Mouse (Mus musculus) lung, adult 2 months (tissue): Measurements from ENCODE around the gene Pclo. TPM values are rescaled to one million over a fixed set of nuclear protein-coding genes. Genes with fewer than 3 reads are reported as not detected.
"Not testable (repeated sequence)": the region's sequence is repeated elsewhere in the genome, so short reads cannot be mapped to it uniquely, and the experiment has no call there.

Source experiments
- DNase-seq: peaks from one replicate; pipeline ENCODE4 v3.0.0; 2022
- H3K4me1 ChIP-seq: fragments of 200-500 bp; 2 replicates; pipeline ENCODE4 v1.6.1; 2011; ENCODE audit warnings: low read length; ENCODE audit not compliant: control insufficient read depth, insufficient read depth
- H3K4me3 ChIP-seq: fragments of 200-500 bp; replicated peaks from 2 replicates; pipeline ENCODE3; 2011; ENCODE audit warnings: low read depth, mild to moderate bottlenecking, control low read depth, low read length; ENCODE audit errors: extremely low read depth
- CTCF ChIP-seq: fragments of 200-500 bp; IDR thresholded peaks from 2 replicates; pipeline ENCODE4 v1.5.1; 2011; ENCODE audit warnings: mild to moderate bottlenecking, low read length, control low read depth; ENCODE audit not compliant: insufficient read depth
- POLR2A ChIP-seq: fragments of 200-500 bp; IDR thresholded peaks from 2 replicates; pipeline ENCODE4 v1.6.1; 2011; ENCODE audit warnings: low read depth, mild to moderate bottlenecking, control low read depth, low read length, borderline replicate concordance; ENCODE audit errors: extremely low read depth
- WGBS: fragments of 180-500 bp; shearing (Covaris S2); methylation state at CpG from one replicate; pipeline ENCODE4 v1.1.7; 2018; 5-methylcytosine and 5-hydroxymethylcytosine counted together
- polyA plus RNA-seq: library from polyadenylated mRNA; depleted of rRNA; stranded (reverse); fragments of >200 nt; gene quantifications from 2 replicates; pipeline ENCODE4 v1.2.3, GENCODE M21; 2012

Gene Pclo
- polyA plus RNA-seq, 1 experiment, result 0.52 TPM

DNA sequence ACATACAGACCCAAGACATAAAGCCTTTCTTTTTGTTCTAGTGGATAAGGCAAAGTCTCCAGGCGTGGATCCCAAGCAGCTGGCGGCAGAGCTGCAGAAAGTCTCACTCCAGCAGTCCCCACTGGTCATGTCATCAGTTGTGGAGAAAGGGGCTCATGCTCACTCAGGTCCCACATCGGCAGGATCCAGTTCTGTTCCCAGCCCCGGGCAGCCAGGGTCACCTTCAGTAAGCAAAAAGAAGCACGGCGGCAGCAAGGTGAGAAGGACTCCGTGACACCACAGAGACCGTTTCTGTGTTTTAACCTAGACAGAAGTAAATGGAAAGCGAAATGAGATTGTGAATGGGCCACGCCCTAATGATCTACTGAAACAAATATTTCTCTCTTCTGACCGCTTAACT, 252.0 kb downstream of the Pclo start:
- WGBS, result 79% methylated on average over 11 of the region's 11 CpGs
- no peak for DNase-seq

DNA sequence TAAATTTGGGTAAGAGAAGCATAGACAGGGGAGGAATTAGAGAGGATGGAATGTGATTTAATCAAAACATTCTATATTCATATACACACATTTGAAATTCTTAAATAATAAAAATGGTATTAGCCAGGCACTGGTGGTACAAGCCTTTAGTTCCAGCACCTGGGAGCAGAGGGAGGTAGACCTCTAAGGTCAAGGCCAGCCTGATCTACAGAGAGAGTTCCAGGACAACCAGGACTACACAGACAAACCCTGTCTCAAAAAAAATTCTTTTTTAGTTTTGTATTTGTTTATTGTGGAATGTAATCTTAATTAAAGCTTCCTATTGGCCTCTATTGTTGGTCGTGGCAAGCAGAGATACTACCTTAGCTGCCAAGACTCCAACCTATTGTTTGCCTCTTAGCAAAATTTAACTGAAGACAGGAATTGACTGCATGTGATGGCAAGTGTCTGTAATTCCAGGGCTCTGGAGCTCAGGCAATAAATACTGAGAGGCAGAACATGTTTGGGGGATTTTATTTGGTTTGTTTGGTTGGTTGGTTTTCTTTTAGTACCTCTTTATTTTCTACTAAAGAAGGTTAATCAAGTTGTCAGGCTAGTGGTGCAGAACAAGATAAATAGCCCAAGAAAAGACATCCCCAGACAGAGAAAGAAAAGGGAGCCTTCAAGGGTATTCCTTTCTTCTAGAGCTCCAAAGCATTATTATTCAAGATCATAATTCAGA, 267.8 kb downstream of the Pclo start:
- Histone ChIP-seq H3K4me3 (no peak overlapping the region), H3K4me1 (no peaks in the 10 kb centered on the region)
- WGBS, result 41% methylated on average over 1 of the region's 1 CpGs
- no peak for DNase-seq
- TF ChIP-seq CTCF (no peak), POLR2A (no peak)

More for the DNA sequence above, 252.0 kb downstream of the Pclo start:
- no peak for TF ChIP-seq CTCF
- TF ChIP-seq POLR2A, result no peak
- Histone ChIP-seq H3K4me1 (no peaks in the 10 kb centered on the region), H3K4me3 (no peak overlapping the region)

DNA sequence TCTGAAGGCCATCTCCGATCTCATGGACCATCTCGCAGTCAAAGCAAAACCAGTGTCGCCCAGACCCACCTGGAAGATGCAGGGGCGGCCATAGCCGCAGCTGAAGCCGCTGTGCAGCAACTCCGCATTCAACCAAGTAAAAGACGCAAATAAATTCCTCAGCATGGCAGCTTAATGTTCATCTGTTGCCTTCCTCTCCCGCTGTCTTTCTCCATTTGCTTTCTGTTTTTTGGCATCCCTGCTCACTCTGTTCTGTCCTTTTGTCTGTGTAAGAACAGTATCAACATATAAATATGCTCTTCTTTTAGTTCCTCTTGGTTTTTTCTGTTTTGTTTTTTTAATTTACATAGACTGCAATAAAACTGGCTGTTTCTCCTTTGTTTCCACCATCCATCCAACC, 279.2 kb downstream of the Pclo start:
- WGBS, result 89% methylated on average over 9 of the region's 9 CpGs
- no peak for DNase-seq
- Histone ChIP-seq H3K4me1 (no peaks in the 10 kb centered on the region), H3K4me3 (no peak overlapping the region)
- TF ChIP-seq POLR2A (no peak), CTCF (no peak)

DNA sequence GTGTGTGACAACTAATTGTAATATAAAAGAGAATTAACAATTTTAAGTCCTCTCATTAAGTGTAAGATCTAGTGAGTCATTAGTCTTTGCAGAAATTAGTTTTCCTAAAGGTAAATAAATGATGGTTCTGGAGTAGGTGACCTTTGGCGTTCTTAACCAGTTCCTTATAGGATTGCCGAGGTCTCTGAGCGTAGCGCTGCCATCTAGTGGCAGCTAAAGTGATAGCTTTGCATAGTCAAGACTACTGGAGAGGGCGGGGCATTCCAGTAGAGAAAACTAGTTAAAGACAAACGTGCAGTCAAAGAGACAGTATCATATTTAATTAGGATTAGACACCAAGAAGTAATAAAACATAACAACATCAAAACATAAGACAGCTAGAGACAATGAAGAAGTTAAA, 292.4 kb downstream of the Pclo start:
- H3K4me1 ChIP-seq, result no peaks in the 10 kb centered on the region
- no peak overlapping the region for H3K4me3 ChIP-seq
- TF ChIP-seq POLR2A, result no peak
- peak; percentile 31; the same call in 1 of the 2 replicates for TF ChIP-seq CTCF
- peak; percentile 6 for DNase-seq
- WGBS, result 3% methylated on average over 6 of the region's 6 CpGs

DNA sequence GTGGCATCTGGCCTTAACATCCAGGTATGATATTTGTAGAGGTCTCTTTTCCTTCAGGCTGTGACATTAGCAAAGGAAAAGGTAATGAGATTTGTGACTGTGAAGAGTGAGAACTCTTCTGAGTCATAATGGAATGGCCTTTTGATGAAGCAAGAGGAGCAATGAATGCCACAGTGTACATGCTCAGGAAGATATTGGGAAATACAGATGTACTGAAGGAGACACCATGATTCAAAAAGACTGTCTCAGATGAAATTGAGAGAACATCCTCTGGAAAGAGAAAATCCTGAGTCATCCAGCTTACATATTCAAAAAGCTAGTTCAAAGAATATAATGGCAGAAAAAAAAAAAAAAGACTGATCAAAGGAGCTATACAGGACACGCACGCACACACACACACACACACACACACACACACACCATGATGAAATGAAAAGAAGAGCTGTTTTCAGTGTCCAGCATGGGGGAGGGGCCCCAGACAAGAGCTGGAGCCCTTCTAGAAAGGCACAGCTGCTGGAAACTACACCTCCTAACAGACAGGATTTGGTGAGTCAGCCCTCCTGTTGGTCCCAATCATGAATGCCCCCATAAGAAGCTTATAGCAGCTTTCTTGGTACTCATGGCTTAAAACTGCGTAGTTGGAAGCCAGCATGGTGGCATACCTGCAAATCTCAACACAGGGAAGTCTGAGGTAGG, 318.6 kb downstream of the Pclo start:
- 72% methylated on average over 3 of the region's 3 CpGs for WGBS
- no peak overlapping the region for H3K4me3 ChIP-seq
- no peak for DNase-seq
- H3K4me1 ChIP-seq, result no peaks in the 10 kb centered on the region
- TF ChIP-seq POLR2A (no peak), CTCF (no peak)

DNA sequence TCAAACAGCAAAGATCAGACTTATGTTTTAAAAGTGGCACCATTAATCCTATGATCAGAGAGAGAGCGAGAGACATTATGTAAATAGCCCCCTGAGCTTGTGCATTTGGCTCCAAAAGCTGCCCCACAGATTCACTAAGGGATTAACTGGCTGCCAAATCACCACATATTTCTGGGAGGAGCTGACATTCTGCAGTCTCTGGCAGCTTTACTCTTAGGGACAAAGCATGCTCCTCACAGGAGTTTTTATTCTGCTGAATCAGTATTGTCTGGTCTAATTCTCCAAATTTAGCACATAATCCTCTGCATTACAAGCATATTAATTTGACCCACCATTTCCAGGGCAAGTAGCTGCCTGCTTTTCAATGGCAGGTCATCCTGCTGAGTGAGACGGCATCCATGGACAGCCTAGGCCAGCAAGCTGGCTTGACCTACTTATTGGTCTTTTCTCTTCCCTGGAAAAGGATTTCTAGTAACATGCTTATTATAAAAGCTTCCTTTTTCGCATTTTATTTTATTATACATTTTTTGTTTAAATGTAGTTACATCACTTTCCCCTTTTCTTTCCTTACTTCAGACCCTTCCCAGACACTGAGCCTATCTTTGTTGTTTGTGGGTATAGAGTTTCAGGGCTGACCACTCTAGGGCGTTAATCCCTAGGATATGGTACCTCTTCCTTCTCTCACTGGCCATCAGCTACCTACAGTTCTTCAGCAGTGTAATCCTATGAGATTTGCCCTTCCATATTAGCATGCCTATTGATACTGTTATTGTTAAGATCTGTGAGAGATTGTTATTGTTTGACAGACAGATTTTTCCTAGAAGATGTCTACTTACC, 319.7 kb downstream of the Pclo start:
- no peak overlapping the region for H3K4me3 ChIP-seq
- TF ChIP-seq CTCF, result no peak
- TF ChIP-seq POLR2A, result no peak
- 46% methylated on average over 4 of the region's 4 CpGs for WGBS
- H3K4me1 ChIP-seq, result no peaks in the 10 kb centered on the region
- DNase-seq, result no peak

DNA sequence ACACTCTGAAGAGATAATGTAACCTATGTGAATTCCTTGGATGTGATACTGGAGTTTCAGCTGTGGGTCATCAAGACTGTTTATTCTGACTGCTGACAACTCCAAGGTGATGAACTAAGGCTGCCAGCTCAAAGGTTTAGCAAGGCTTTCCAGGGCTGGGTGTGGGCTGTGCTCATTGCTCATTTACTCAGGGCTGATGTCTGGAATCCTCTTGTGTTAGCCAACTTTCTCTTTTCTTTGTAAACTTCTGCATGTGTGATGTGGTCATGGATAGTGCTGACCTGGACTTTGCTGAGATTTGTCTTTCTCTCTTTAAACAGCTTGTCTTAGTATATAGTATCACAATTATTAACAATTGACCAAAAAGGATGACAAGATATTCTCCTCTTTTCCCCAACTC, 338.9 kb downstream of the Pclo start:
- no peak overlapping the region for H3K4me3 ChIP-seq
- TF ChIP-seq POLR2A (no peak), CTCF (no peak)
- DNase-seq, result no peak
- H3K4me1 ChIP-seq, result no peaks in the 10 kb centered on the region

DNA sequence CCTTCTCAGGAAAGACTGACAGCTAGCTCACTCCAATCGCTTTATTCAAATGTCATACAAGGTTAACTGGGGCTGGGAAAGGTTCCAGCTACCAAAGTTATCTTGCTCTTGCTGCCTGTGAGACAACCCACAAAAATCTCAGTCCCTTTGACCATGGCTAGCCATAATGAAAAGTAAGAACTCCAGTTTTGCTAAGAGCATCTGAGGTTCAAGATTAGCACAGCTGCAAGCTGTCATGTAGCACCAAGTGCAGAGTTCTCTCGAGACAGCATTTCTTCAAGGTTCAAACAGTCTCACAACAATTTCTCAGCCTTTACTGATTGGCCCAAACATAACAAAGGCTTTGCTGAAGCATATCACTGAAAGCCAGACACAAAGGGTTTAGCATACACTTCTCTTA, 370.6 kb downstream of the Pclo start:
- WGBS, result 51% methylated on average over 2 of the region's 2 CpGs
- not testable (repeated sequence) for H3K4me1 ChIP-seq, H3K4me3 ChIP-seq, DNase-seq

DNA sequence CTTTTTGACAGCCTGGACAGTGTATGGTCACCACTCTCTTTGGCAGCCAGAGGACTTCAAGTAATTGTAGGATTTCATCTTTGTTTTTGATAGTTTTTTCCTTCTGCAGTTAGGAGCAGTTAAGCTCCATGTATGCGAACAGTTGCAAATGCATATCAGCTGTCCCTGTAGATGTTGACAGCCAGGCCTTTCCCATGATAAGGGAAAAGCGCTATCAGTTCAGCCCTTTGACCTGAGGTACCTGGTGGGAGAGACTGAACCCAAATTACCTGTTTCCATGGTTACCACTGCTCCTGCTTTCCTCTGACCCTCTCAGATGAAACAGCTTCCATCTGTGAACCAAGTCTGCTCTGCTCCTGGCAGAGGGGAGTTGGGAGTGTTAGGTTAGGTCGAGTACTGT, 377.5 kb downstream of the Pclo start:
- DNase-seq, result no peak
- TF ChIP-seq POLR2A (no peak), CTCF (no peak)
- H3K4me3 ChIP-seq, result no peak overlapping the region
- WGBS, result 41% methylated on average over 3 of the region's 3 CpGs
- no peaks in the 10 kb centered on the region for H3K4me1 ChIP-seq

DNA sequence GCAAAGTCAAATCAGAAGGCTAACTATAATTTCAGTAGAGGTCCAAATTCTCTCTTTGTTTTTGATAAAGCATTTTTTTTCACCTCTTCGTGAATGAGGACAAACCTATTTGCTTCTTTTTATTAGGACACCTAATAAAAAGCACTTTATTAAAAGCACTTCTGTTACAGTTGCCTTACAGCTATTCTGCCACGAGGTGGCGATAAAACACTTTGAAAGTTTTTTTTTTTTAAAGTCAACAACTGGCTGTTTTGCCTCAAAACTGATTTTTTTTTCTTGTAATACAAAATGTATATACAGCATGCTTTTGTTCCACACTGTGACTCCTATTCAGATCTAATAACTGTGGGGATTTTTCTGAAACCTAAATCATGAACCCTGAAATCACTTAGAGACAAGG, 388.8 kb downstream of the Pclo start:
- not testable (repeated sequence) for DNase-seq, H3K4me3 ChIP-seq, H3K4me1 ChIP-seq
- WGBS, result 15% methylated on average over 3 of the region's 3 CpGs
